Mouse (Mus musculus): ENCODE measurements around the gene Pptc7. TPM values are rescaled to one million over a fixed set of nuclear protein-coding genes. Genes with fewer than 3 reads are reported as not detected.

Gene Pptc7
- polyA plus RNA-seq, 1 experiment: 18.8 TPM

DNA sequence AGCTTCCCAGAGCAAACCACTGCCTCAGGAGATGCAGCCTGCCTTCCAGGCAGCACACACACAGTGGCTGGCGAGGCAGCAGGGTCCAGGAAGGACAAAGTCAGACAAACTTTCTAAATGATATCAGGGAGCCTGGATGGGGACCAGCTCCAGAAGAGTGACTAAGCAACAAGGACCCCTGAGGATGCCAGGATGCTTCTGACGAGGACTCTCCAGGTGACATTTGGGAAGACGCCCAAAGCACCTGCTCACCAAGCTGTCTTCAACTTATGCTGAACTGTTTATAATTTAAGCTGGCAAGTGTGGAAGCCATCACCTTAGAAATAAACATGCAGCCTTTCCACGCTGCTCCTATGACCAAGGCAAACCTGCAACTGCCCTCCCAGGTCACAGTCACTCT lies 34.9 kb upstream of the Pptc7 start:
- Histone ChIP-seq H3K4me3 (ENCODE audit: extremely low read depth, insufficient read depth, insufficient read length) (no peak overlapping the region), H3K4me1 (ENCODE audit: control insufficient read depth, insufficient read depth, insufficient read length) (peaks cover 16% of the 10 kb centered on the region), H3K36me3 (ENCODE audit: control insufficient read depth, insufficient read depth, low read length) (peaks cover 2% of the 10 kb centered on the region; the same call in 1 of the 2 replicates), H3K27ac (ENCODE audit: insufficient read depth, low read length) (no peak overlapping the region), H3K27me3 (ENCODE audit: control insufficient read depth, insufficient read depth, low read length) (no peaks in the 10 kb centered on the region)
- DNase-seq (ENCODE audit: low read depth in 1 of 2, low spot score in 2 of 2): no peak
- WGBS: 95% methylated on average over 4 of the region's 4 CpGs
- no peak for TF ChIP-seq CTCF (IDR thresholded peaks at IDR 0.05; ENCODE audit: extremely low read depth, insufficient read depth, insufficient read length, insufficient replicate concordance)
- TF ChIP-seq POLR2A (IDR thresholded peaks at IDR 0.05; ENCODE audit: low read depth, low read length): no peak

GRCm38 (mm10) chr5:122251895-122252606 lies 32.1 kb upstream of the Pptc7 start:
- Histone ChIP-seq H3K27me3 (ENCODE audit: control insufficient read depth, insufficient read depth, low read length) (no peaks in the 10 kb centered on the region), H3K4me3 (ENCODE audit: extremely low read depth, insufficient read depth, insufficient read length) (no peak overlapping the region), H3K4me1 (ENCODE audit: control insufficient read depth, insufficient read depth, insufficient read length) (peaks cover 22% of the 10 kb centered on the region), H3K36me3 (ENCODE audit: control insufficient read depth, insufficient read depth, low read length) (peaks cover 9% of the 10 kb centered on the region; the same call in 1 of the 2 replicates), H3K27ac (ENCODE audit: insufficient read depth, low read length) (peak overlapping the region; percentile 27)
- DNase-seq (ENCODE audit: low read depth in 1 of 2, low spot score in 2 of 2): no peak
- 70% methylated on average over 17 of the region's 17 CpGs for WGBS
- TF ChIP-seq CTCF (IDR thresholded peaks at IDR 0.05; ENCODE audit: extremely low read depth, insufficient read depth, insufficient read length, insufficient replicate concordance) (no peak), POLR2A (IDR thresholded peaks at IDR 0.05; ENCODE audit: low read depth, low read length) (no peak)

GRCm38 (mm10) chr5:122258027-122258741 lies 26.0 kb upstream of the Pptc7 start:
- no peak for DNase-seq (ENCODE audit: low read depth in 1 of 2, low spot score in 2 of 2)
- no peaks in the 10 kb centered on the region for H3K27me3 ChIP-seq (ENCODE audit: control insufficient read depth, insufficient read depth, low read length)
- peaks cover 42% of the 10 kb centered on the region for H3K4me1 ChIP-seq (ENCODE audit: control insufficient read depth, insufficient read depth, insufficient read length)
- no peak overlapping the region for H3K4me3 ChIP-seq (ENCODE audit: extremely low read depth, insufficient read depth, insufficient read length)
- WGBS: 11% methylated on average over 6 of the region's 6 CpGs
- H3K36me3 ChIP-seq (ENCODE audit: control insufficient read depth, insufficient read depth, low read length): peaks cover 10% of the 10 kb centered on the region
- H3K27ac ChIP-seq (ENCODE audit: insufficient read depth, low read length): peak overlapping the region; percentile 93
- TF ChIP-seq CTCF (IDR thresholded peaks at IDR 0.05; ENCODE audit: extremely low read depth, insufficient read depth, insufficient read length, insufficient replicate concordance) (no peak), POLR2A (IDR thresholded peaks at IDR 0.05; ENCODE audit: low read depth, low read length) (no peak)

- H3K27me3 ChIP-seq (ENCODE audit: control insufficient read depth, insufficient read depth, low read length): no peaks in the 10 kb centered on the region
- 36% methylated on average over 7 of the region's 7 CpGs for WGBS
- H3K4me1 ChIP-seq (ENCODE audit: control insufficient read depth, insufficient read depth, insufficient read length): peaks cover 39% of the 10 kb centered on the region
- H3K27ac ChIP-seq (ENCODE audit: insufficient read depth, low read length): peak overlapping the region; percentile 70
- H3K36me3 ChIP-seq (ENCODE audit: control insufficient read depth, insufficient read depth, low read length): peaks cover 2% of the 10 kb centered on the region; the same call in 1 of the 2 replicates
- no peak for TF ChIP-seq POLR2A (IDR thresholded peaks at IDR 0.05; ENCODE audit: low read depth, low read length)
- TF ChIP-seq CTCF (IDR thresholded peaks at IDR 0.05; ENCODE audit: extremely low read depth, insufficient read depth, insufficient read length, insufficient replicate concordance): peak; percentile 53; the same call in 1 of the 2 replicates
- DNase-seq (ENCODE audit: low read depth in 1 of 2, low spot score in 2 of 2): peak in 1 of 2 experiments; percentile 68
- H3K4me3 ChIP-seq (ENCODE audit: extremely low read depth, insufficient read depth, insufficient read length): no peak overlapping the region
These were observed 22.1 kb upstream of the Pptc7 start for GRCm38 (mm10) chr5:122262104-122262503.

DNA sequence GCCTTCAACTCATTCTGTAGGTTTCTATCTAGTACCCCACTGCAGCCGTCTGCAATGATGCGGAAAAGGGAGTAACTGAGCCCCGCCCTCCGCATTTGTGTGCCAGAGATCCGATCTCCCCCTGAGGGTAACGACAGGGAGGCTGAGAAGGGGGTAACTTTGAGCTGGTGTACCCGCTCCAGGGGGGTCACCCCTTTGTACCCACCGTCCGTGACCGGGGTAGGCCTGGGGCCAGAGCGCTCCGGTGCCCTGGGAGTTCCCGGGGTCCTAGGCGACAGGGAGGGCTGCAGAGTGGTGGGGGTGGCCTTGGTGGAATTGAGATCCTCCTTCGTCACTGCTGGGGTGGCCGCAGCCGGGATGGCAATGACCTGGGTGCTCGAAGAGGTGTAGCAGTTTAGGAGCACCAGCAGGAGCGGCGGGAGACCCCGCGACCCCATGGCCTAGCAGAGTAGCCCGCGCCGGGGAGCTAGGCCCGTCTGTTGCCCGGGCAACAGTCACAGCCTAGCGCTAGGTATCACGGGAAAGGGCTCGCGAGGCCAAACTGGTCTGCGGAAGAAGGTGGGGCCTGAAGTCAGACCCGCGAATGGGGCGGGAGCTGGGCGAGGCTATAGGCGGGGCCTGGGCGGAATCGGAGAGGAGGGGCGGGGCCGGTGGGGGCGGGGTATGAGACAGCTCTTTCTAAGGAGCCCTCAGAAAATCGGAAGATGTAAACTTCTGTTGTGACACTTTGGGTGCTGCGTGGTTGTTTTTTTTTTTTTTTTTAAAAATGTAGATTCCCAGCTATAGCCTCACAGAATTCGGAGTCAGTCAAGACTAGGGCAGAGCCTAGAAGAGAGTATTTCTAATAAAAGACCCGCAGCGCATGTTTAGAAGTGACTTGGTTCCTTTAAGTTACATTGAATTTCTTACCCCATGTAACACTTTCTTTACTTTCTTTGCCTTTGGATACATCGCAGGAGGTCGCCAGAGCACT lies 19.9 kb upstream of the Pptc7 start, which contains the start of gene Tctn1:
Gene Tctn1, minus strand, starts transcription at position 528 of the 973 bp plus-strand sequence.
- Histone ChIP-seq H3K27ac (ENCODE audit: insufficient read depth, low read length) (peak within 1 kb of the TSS; percentile 85), H3K36me3 (ENCODE audit: control insufficient read depth, insufficient read depth, low read length) (no peaks in the 10 kb centered on the region), H3K4me1 (ENCODE audit: control insufficient read depth, insufficient read depth, insufficient read length) (peaks cover 23% of the 10 kb centered on the region; the same call in 1 of the 2 replicates), H3K4me3 (ENCODE audit: extremely low read depth, insufficient read depth, insufficient read length) (peak within 1 kb of the TSS; percentile 70), H3K27me3 (ENCODE audit: control insufficient read depth, insufficient read depth, low read length) (no peaks in the 10 kb centered on the region)
- WGBS: 1% methylated on average over 49 of the region's 49 CpGs
- DNase-seq (ENCODE audit: low read depth in 1 of 2, low spot score in 2 of 2): peak; percentile 88 to 90
- TF ChIP-seq POLR2A (IDR thresholded peaks at IDR 0.05; ENCODE audit: low read depth, low read length): no peak
- TF ChIP-seq CTCF (IDR thresholded peaks at IDR 0.05; ENCODE audit: extremely low read depth, insufficient read depth, insufficient read length, insufficient replicate concordance): no peak

- Histone ChIP-seq H3K36me3 (ENCODE audit: control insufficient read depth, insufficient read depth, low read length) (no peaks in the 10 kb centered on the region), H3K27ac (ENCODE audit: insufficient read depth, low read length) (no peak overlapping the region), H3K4me3 (ENCODE audit: extremely low read depth, insufficient read depth, insufficient read length) (no peak overlapping the region), H3K4me1 (ENCODE audit: control insufficient read depth, insufficient read depth, insufficient read length) (peaks cover 17% of the 10 kb centered on the region; the same call in 1 of the 2 replicates), H3K27me3 (ENCODE audit: control insufficient read depth, insufficient read depth, low read length) (no peaks in the 10 kb centered on the region)
- 83% methylated on average over 3 of the region's 3 CpGs for WGBS
- TF ChIP-seq POLR2A (IDR thresholded peaks at IDR 0.05; ENCODE audit: low read depth, low read length): no peak
- TF ChIP-seq CTCF (IDR thresholded peaks at IDR 0.05; ENCODE audit: extremely low read depth, insufficient read depth, insufficient read length, insufficient replicate concordance): no peak
- DNase-seq (ENCODE audit: low read depth in 1 of 2, low spot score in 2 of 2): no peak
These were observed 19.0 kb upstream of the Pptc7 start for GRCm38 (mm10) chr5:122265187-122265586.
